Mouse (Mus musculus): Measurements from ENCODE around the gene Prcd.

- TF ChIP-seq MAFK (IDR thresholded peaks at IDR 0.05; ENCODE audit: insufficient read depth, low read depth, low read length) (no peak), ZNF384 (IDR thresholded peaks at IDR 0.05; ENCODE audit: low read depth, low read length) (no peak)
These were observed 17.9 kb downstream of the Prcd start for GRCm38 (mm10) chr11:116671112-116671844.
